Mouse (Mus musculus) kidney, adult 11 months (tissue): ENCODE results near the gene Olfr357.

Experiments
- DNase-seq: peaks from one replicate; pipeline ENCODE4 v3.0.0; 2022

The Olfr357 gene

DNA sequence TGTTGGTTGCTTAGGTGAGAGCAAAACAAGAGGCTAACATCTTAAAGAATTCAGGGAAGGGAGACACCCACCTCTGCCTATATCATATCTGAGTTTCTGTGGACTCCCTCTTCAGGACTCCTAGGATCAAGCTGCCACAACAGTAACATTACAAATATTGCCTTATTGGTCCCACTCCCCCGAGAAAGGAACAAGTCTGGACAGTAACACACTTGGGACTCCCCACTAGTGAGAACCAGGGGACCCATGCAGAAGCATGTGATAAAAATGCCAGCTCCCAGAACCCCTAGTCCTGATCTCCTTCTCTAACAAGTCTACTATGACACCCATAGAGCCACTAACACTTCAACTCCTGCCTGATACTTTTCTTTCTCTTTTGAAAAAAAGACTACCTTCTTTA is at the start of gene Olfr357:
Olfr357 (plus strand) TSS at position 301 of the 400 bp plus-strand sequence.
- DNase-seq: no peak

DNA sequence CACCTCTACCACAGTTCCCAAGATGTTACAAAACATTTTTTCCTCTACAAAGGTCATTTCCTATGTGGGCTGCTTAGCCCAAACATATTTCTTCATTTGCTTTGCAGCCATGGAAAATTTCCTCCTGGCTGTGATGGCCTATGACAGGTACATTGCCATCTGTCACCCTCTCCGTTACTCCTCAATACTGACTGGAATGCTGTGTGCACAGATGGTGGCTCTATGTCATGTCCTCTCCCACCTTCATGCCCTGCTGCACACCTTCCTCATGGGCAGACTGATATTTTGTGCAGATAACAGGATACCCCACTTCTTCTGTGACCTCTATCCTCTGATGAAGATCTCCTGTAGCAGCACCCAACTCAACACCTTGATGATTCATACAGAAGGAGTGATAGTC is 3.4 kb downstream of the Olfr357 start:
- DNase-seq: no peak

DNA sequence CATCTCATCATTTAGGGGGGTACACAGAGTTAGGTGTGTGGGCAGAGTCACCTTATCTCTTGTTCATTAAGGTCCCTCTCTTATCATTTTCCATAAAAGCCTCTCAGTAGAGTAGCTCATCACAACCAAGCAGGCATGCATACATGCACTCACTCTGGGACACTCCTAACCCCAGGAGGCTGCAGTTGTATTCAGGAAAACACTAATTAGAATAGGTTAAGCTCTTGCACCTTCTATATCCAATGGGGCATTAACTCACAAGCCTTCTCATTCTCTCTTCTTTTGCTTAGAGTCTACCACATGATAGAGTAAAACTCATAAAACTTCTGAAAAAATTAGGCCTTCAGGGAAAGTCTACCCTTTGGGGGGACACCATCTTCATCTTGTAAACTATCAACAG is 15.6 kb downstream of the Olfr357 start, which contains the start of gene Olfr358:
Olfr358 (minus strand) TSS at position 101 of the 400 bp plus-strand sequence.
- no peak for DNase-seq
